Mouse (Mus musculus) heart, postnatal 0 days (tissue): ENCODE data around the gene D17Wsu92e.

Experiments used
- CTCF ChIP-seq: IDR thresholded peaks from 2 replicates; pipeline ENCODE4 v1.5.1; 2016; ENCODE audit warnings: antibody characterized with exemption, control low read depth, low read depth
- EP300 ChIP-seq: IDR thresholded peaks from 2 replicates; pipeline ENCODE4 v1.6.1; 2016; ENCODE audit warnings: antibody characterized with exemption, low read depth

- no peak for TF ChIP-seq EP300
- TF ChIP-seq CTCF, result no peak
Measured at GRCm38 (mm10) chr17:27857649-27858475, 37.4 kb upstream of the D17Wsu92e start.
